Mouse (Mus musculus): ENCODE data around the gene Gm49325. TPM values are rescaled to one million over a fixed set of nuclear protein-coding genes. Genes with fewer than 3 reads are reported as not detected.
A peak's percentile ranks its signal among the peaks of the same experiment; 100 is the strongest.

Gene Gm49325
- total RNA-seq, 2 experiments from 2014 or later = not detected

- no peak for ATAC-seq (replicated peaks; ENCODE audit: poor library complexity)
These were observed 17.8 kb downstream of the Gm49325 start for GRCm38 (mm10) chr10:77623639-77624400.

GRCm38 (mm10) chr10:77624570-77624995 lies 18.6 kb downstream of the Gm49325 start:
- ATAC-seq (replicated peaks; ENCODE audit: poor library complexity) = no peak

- ATAC-seq (replicated peaks; ENCODE audit: poor library complexity) = no peak
These were observed 20.0 kb downstream of the Gm49325 start for GRCm38 (mm10) chr10:77626036-77626435.

GRCm38 (mm10) chr10:77626591-77626990 lies 20.6 kb downstream of the Gm49325 start:
- no peak for ATAC-seq (replicated peaks; ENCODE audit: poor library complexity)

- peak; percentile 87 for ATAC-seq (replicated peaks; ENCODE audit: poor library complexity)
These were observed 21.5 kb downstream of the Gm49325 start for GRCm38 (mm10) chr10:77627497-77627896.

GRCm38 (mm10) chr10:77629163-77629562 lies 23.2 kb downstream of the Gm49325 start:
- no peak for ATAC-seq (replicated peaks; ENCODE audit: poor library complexity)

GRCm38 (mm10) chr10:77629970-77630369 lies 24.0 kb downstream of the Gm49325 start:
- ATAC-seq (replicated peaks; ENCODE audit: poor library complexity) = no peak

GRCm38 (mm10) chr10:77634016-77634415 lies 28.0 kb downstream of the Gm49325 start:
- no peak for ATAC-seq (replicated peaks; ENCODE audit: poor library complexity)

- ATAC-seq (replicated peaks; ENCODE audit: poor library complexity) = no peak; the same call in 1 of the 2 replicates
These were observed 28.6 kb downstream of the Gm49325 start for GRCm38 (mm10) chr10:77634452-77635231.

- ATAC-seq (replicated peaks; ENCODE audit: poor library complexity) = no peak
These were observed 30.4 kb downstream of the Gm49325 start for GRCm38 (mm10) chr10:77636234-77636922.

GRCm38 (mm10) chr10:77638956-77639355 lies 33.0 kb downstream of the Gm49325 start:
- ATAC-seq (replicated peaks; ENCODE audit: poor library complexity) = no peak

- ATAC-seq (replicated peaks; ENCODE audit: poor library complexity) = peak; percentile 19; the same call in 1 of the 2 replicates
These were observed 37.2 kb downstream of the Gm49325 start for GRCm38 (mm10) chr10:77643160-77643559.

- peak; percentile 59 for ATAC-seq (replicated peaks; ENCODE audit: poor library complexity)
These were observed 39.6 kb downstream of the Gm49325 start for GRCm38 (mm10) chr10:77645571-77645970.

- no peak for ATAC-seq (replicated peaks; ENCODE audit: poor library complexity)
These were observed 41.5 kb downstream of the Gm49325 start for GRCm38 (mm10) chr10:77647461-77647860.

- ATAC-seq (replicated peaks; ENCODE audit: poor library complexity) = no peak
These were observed 41.9 kb downstream of the Gm49325 start for GRCm38 (mm10) chr10:77647901-77648300.

GRCm38 (mm10) chr10:77652046-77652445 lies 46.0 kb downstream of the Gm49325 start:
- ATAC-seq (replicated peaks; ENCODE audit: poor library complexity) = no peak

- ATAC-seq (replicated peaks; ENCODE audit: poor library complexity) = peak; percentile 52
These were observed 52.4 kb downstream of the Gm49325 start for GRCm38 (mm10) chr10:77658286-77658994.

GRCm38 (mm10) chr10:77663949-77664665 lies 58.1 kb downstream of the Gm49325 start:
- ATAC-seq (replicated peaks; ENCODE audit: poor library complexity) = 0 out of 2 replicates have a peak, but pooled peaks have one; percentile 17

GRCm38 (mm10) chr10:77666342-77666741 lies 60.3 kb downstream of the Gm49325 start:
- no peak for ATAC-seq (replicated peaks; ENCODE audit: poor library complexity)

GRCm38 (mm10) chr10:77667402-77667801 lies 61.4 kb downstream of the Gm49325 start:
- no peak for ATAC-seq (replicated peaks; ENCODE audit: poor library complexity)

All from megakaryocyte progenitor cell, adult 5-6 weeks (primary cell).